Mouse (Mus musculus) neural tube, embryonic 10.5 days (tissue): Measurements from ENCODE around the gene Dhrs9.
A peak's percentile ranks its signal among the peaks of the same experiment; 100 is the strongest.

Experiments used
- DNase-seq: peaks from one replicate; pipeline ENCODE4 v3.0.0-alpha.2; 2017; ENCODE audit warnings: low spot score; ENCODE audit errors: extremely low spot score

The Dhrs9 gene

GRCm38 (mm10) chr2:69418294-69418881 is 38.1 kb downstream of the Dhrs9 start:
- DNase-seq: peak; percentile 52

- DNase-seq: no peak
Measured at GRCm38 (mm10) chr2:69424829-69425228, 44.6 kb downstream of the Dhrs9 start.

GRCm38 (mm10) chr2:69426081-69426480 is 45.8 kb downstream of the Dhrs9 start:
- DNase-seq: no peak

GRCm38 (mm10) chr2:69427141-69427540 is 46.9 kb downstream of the Dhrs9 start:
- no peak for DNase-seq

GRCm38 (mm10) chr2:69428116-69428515 is 47.9 kb downstream of the Dhrs9 start:
- peak; percentile 75 for DNase-seq

GRCm38 (mm10) chr2:69441656-69442055 is 61.4 kb downstream of the Dhrs9 start:
- no peak for DNase-seq

- DNase-seq: no peak
Measured at GRCm38 (mm10) chr2:69445896-69446472, 65.7 kb downstream of the Dhrs9 start.

GRCm38 (mm10) chr2:69448581-69448980 is 68.3 kb downstream of the Dhrs9 start:
- no peak for DNase-seq

GRCm38 (mm10) chr2:69451128-69451527 is 70.9 kb downstream of the Dhrs9 start:
- DNase-seq: no peak
